Mouse (Mus musculus) lung, adult 2 months (tissue): ENCODE results near the gene Rora.

Experiments
- CTCF ChIP-seq: fragments of 200-500 bp; IDR thresholded peaks from 2 replicates; pipeline ENCODE4 v1.5.1; 2011; ENCODE audit warnings: mild to moderate bottlenecking, low read length, control low read depth; ENCODE audit not compliant: insufficient read depth
- POLR2A ChIP-seq: fragments of 200-500 bp; IDR thresholded peaks from 2 replicates; pipeline ENCODE4 v1.6.1; 2011; ENCODE audit warnings: low read depth, mild to moderate bottlenecking, control low read depth, low read length, borderline replicate concordance; ENCODE audit errors: extremely low read depth

DNA sequence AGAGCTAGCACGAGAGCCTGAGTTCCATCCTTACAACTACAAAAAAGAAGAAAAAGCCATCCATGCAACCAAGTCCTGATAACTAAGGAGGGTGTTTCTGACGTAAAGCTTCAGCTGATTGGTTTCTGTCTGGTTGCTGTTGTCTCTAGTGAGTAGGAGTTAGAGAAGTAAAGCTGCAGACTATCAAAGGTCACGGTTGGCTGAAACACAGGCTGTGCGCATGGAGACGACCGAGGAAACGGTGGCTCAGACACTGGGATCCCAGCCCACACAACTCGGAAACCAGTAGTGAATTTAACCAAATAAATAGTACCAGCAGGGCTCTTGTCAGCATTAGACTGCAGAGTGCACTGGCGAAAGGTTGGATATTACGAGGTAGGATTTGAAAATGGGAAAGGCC, 781.6 kb downstream of the Rora start:
- TF ChIP-seq POLR2A (no peak), CTCF (no peak)
